Mouse (Mus musculus) spleen, adult 2 months (tissue): ENCODE measurements at regions not wholly inside any gene's neighbourhood (a gene's known extent, or its start where the extent isn't known, plus 50 kb on each side); places are given as distances from the start of the nearest gene placed in this dataset.

Source experiments
- CTCF ChIP-seq: fragments of 200-500 bp; IDR thresholded peaks from 2 replicates; pipeline ENCODE4 v1.5.1; 2011; ENCODE audit warnings: mild to moderate bottlenecking, inconsistent platforms; ENCODE audit not compliant: insufficient read depth, insufficient read length, insufficient replicate concordance; ENCODE audit errors: extremely low read depth
- POLR2A ChIP-seq: fragments of 200-500 bp; IDR thresholded peaks from 2 replicates; pipeline ENCODE4 v1.6.1; 2011; ENCODE audit warnings: low read depth, low read length, inconsistent platforms

DNA sequence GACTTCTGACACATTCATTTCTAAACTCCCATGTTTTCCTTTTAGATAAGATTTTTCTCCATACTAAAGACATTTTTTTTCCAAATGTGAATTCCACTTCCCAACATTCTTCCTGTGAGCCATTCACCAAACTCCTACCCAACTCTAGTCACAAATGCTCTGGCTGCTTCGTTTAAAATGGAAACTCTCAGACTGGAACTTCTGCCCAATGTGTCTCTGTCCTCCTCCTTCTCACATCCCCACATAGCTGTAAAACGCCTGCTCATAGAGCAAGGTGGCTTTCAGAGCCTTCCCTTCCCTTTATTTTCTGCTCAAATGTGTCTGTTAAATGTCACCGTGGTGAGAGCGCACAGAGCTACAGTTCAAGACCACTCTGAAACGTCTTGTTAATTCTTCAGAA is 50.1 kb upstream of the Mgmt start:
- TF ChIP-seq CTCF (no peak), POLR2A (no peak)
